Mouse (Mus musculus) thymus, adult 2 months (tissue): ENCODE measurements around the gene Gm10160. TPM values are rescaled to one million over a fixed set of nuclear protein-coding genes. Genes with fewer than 3 reads are reported as not detected.

Source experiments
- DNase-seq: peaks from one replicate; pipeline ENCODE4 v3.0.0; 2021
- H3K27ac ChIP-seq: fragments of 200-500 bp; 2 replicates; pipeline ENCODE4 v1.5.1; 2012; ENCODE audit warnings: low read length, control low read depth; ENCODE audit not compliant: control insufficient read depth, insufficient read depth
- H3K27me3 ChIP-seq: fragments of 200-500 bp; 2 replicates; pipeline ENCODE4 v1.6.1; 2012; ENCODE audit warnings: mild to moderate bottlenecking, low read length, moderate library complexity, mixed read lengths; ENCODE audit not compliant: control insufficient read depth, insufficient read depth
- H3K36me3 ChIP-seq: fragments of 200-500 bp; 2 replicates; pipeline ENCODE4 v1.6.1; 2012; ENCODE audit warnings: mild to moderate bottlenecking, low read length, moderate library complexity; ENCODE audit not compliant: control insufficient read depth, insufficient read depth
- H3K4me1 ChIP-seq: fragments of 200-500 bp; replicated peaks from 2 replicates; pipeline ENCODE4 v1.6.1; 2012; ENCODE audit warnings: low read length; ENCODE audit not compliant: control insufficient read depth, insufficient read depth
- H3K4me3 ChIP-seq: fragments of 200-500 bp; 2 replicates; pipeline ENCODE4 v1.5.1; 2012; ENCODE audit warnings: mild to moderate bottlenecking, low read length, control low read depth, moderate library complexity; ENCODE audit not compliant: control insufficient read depth, insufficient read depth
- CTCF ChIP-seq: fragments of 200-500 bp; IDR thresholded peaks from 2 replicates; pipeline ENCODE4 v1.5.1; 2012; ENCODE audit warnings: mild to moderate bottlenecking, control low read depth, low read length, moderate library complexity, borderline replicate concordance; ENCODE audit not compliant: control insufficient read depth, poor library complexity, insufficient read depth; ENCODE audit errors: extremely low read depth
- POLR2A ChIP-seq: fragments of 200-500 bp; IDR thresholded peaks from 2 replicates; pipeline ENCODE4 v1.6.1; 2012; ENCODE audit warnings: mild to moderate bottlenecking, low read length, control low read depth, moderate library complexity; ENCODE audit not compliant: control insufficient read depth, poor library complexity, insufficient read depth; ENCODE audit errors: extremely low read depth
- WGBS: fragments of 180-500 bp; shearing (Covaris S2); methylation state at CpG from one replicate; pipeline ENCODE4 v1.1.7; 2018; 5-methylcytosine and 5-hydroxymethylcytosine counted together
- polyA plus RNA-seq: library from polyadenylated mRNA; depleted of rRNA; stranded (reverse); fragments of >200 nt; gene quantifications from 2 replicates; pipeline ENCODE4 v1.2.3, GENCODE M21; 2012

Gene Gm10160
- polyA plus RNA-seq, 1 experiment = not detected

- H3K27ac ChIP-seq = peak overlapping the region; percentile 96
- peak; percentile 67 for DNase-seq
- H3K4me1 ChIP-seq = peaks cover 52% of the 10 kb centered on the region
- peaks cover 7% of the 10 kb centered on the region; the same call in 1 of the 2 replicates for H3K36me3 ChIP-seq
- no peaks in the 10 kb centered on the region for H3K27me3 ChIP-seq
- 3% methylated on average over 5 of the region's 5 CpGs for WGBS
- H3K4me3 ChIP-seq = peak overlapping the region; percentile 81
- TF ChIP-seq POLR2A (0 out of 2 replicates have a peak, but pooled peaks have one; percentile 28), CTCF (no peak)
Measured at GRCm38 (mm10) chr7:81860996-81861395, 5.4 kb upstream of the Gm10160 start.

- TF ChIP-seq POLR2A (no peak), CTCF (no peak)
- peak; percentile 50 for DNase-seq
- H3K36me3 ChIP-seq = no peaks in the 10 kb centered on the region
- WGBS = 5% methylated on average over 11 of the region's 11 CpGs
- H3K4me1 ChIP-seq = peaks cover 52% of the 10 kb centered on the region
- peak overlapping the region; percentile 96 for H3K27ac ChIP-seq
- H3K27me3 ChIP-seq = no peaks in the 10 kb centered on the region
- H3K4me3 ChIP-seq = peak overlapping the region; percentile 81
Measured at GRCm38 (mm10) chr7:81860071-81860470, 4.5 kb upstream of the Gm10160 start.

GRCm38 (mm10) chr7:81858968-81859721 lies 3.6 kb upstream of the Gm10160 start, which contains the start of gene Tm6sf1:
Gene Tm6sf1 (plus strand): TSS chr7:81859001.
- H3K27me3 ChIP-seq = no peaks in the 10 kb centered on the region
- peaks cover 48% of the 10 kb centered on the region for H3K4me1 ChIP-seq
- TF ChIP-seq CTCF (0 out of 2 replicates have a peak, but pooled peaks have one; percentile 42), POLR2A (no peak)
- DNase-seq = peak; percentile 57
- WGBS = under 1% methylated on average over 64 of the region's 64 CpGs
- H3K27ac ChIP-seq = peak within 1 kb of the TSS; percentile 96
- H3K36me3 ChIP-seq = no peaks in the 10 kb centered on the region
- H3K4me3 ChIP-seq = peak within 1 kb of the TSS; percentile 81

DNA sequence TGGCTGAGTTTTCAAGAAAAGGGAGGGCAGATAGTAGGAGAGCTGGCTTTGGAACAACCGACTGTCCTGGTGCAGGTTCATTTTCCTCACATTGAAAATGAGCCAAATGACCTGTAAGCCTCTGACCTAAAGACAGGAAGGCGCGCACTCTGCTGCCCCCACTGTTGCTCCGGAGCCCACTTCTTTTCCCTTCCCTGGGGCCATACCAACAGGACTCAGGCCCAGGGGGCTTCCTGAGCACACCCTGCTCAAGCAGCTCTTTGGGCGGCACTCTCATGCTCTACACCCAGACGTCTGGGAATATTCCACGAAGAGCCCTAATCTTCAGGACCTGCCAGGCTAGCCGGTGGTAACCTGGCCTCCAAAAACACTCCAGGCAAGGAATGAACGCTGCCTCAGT lies 2.6 kb upstream of the Gm10160 start:
- Histone ChIP-seq H3K4me1 (peaks cover 39% of the 10 kb centered on the region), H3K36me3 (no peaks in the 10 kb centered on the region), H3K4me3 (no peak overlapping the region; the same call in 1 of the 2 replicates), H3K27me3 (no peaks in the 10 kb centered on the region), H3K27ac (no peak overlapping the region)
- DNase-seq = no peak
- WGBS = 42% methylated on average over 9 of the region's 9 CpGs
- no peak for TF ChIP-seq CTCF
- TF ChIP-seq POLR2A = no peak

DNA sequence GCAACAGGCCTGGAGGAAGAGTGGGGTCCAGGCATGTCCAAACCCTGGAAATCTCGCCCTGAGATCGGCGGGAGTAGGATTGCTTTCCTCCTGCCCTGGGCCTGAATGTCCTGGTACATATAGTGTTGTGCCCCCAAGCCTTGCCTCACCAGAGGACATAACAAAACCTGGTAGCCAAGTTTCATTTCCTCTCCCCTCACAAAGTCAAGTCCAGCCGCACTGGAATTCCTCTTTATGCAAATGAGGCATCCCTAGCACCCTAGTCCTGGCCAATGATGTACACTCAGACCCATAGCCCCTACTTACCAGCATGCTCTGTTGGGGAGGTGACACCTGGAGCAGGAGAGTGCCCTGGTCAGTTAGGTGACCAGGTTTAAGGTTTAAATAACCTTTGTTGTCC lies 627 bp upstream of the Gm10160 start:
- Histone ChIP-seq H3K4me1 (peaks cover 21% of the 10 kb centered on the region), H3K27me3 (no peaks in the 10 kb centered on the region), H3K4me3 (no peak overlapping the region), H3K36me3 (no peaks in the 10 kb centered on the region), H3K27ac (no peak overlapping the region)
- TF ChIP-seq CTCF (no peak), POLR2A (no peak)
- no peak for DNase-seq
- WGBS = 86% methylated on average over 4 of the region's 4 CpGs

DNA sequence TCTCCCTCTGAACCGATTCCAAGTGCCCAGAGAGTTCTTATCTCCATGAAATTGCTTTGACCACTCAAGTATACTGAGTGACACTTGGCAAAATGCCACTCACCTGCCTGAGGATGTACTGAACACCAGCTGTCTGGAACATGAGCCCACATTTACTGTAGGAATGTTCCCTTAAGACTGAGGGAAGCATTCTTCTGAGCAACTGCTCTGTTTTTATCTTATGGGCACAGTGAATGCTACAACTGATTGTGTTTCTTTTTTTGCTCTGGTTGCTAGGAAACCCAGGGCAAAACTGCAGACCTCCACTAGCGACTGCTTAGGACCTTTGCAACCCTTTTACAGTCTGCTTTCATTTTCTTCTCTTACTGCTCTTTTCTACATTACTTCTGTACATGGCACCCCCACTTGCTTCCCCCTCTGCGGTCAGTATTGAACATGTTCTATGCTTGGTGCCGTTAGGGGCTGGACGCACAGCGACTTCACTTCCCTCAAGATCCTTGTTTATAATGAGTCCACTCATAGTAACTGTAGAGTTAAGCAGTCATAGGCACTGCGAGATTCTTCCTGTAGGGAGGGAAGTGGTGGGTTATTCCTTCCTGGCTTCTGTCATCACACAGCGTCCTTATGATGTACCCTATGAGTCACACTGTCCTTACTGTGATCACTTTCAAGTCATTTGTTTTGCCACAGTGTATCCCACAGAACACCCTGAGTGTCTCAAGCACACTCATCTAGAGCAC lies 856 bp downstream of the Gm10160 start:
- no peak for DNase-seq
- H3K27ac ChIP-seq = no peak overlapping the region
- no peaks in the 10 kb centered on the region for H3K36me3 ChIP-seq
- no peak overlapping the region for H3K4me3 ChIP-seq
- H3K4me1 ChIP-seq = peaks cover 10% of the 10 kb centered on the region
- 15% methylated on average over 8 of the region's 8 CpGs for WGBS
- TF ChIP-seq CTCF (no peak), POLR2A (no peak)
- no peaks in the 10 kb centered on the region for H3K27me3 ChIP-seq
